Mouse (Mus musculus) thymus, adult 2 months (tissue): ENCODE measurements around the gene Syt7. TPM values are rescaled to one million over a fixed set of nuclear protein-coding genes. Genes with fewer than 3 reads are reported as not detected.

Experiments used
- DNase-seq: peaks from one replicate; pipeline ENCODE4 v3.0.0; 2021
- H3K27ac ChIP-seq: fragments of 200-500 bp; 2 replicates; pipeline ENCODE4 v1.5.1; 2012; ENCODE audit warnings: low read length, control low read depth; ENCODE audit not compliant: control insufficient read depth, insufficient read depth
- H3K27me3 ChIP-seq: fragments of 200-500 bp; 2 replicates; pipeline ENCODE4 v1.6.1; 2012; ENCODE audit warnings: mild to moderate bottlenecking, low read length, moderate library complexity, mixed read lengths; ENCODE audit not compliant: control insufficient read depth, insufficient read depth
- H3K36me3 ChIP-seq: fragments of 200-500 bp; 2 replicates; pipeline ENCODE4 v1.6.1; 2012; ENCODE audit warnings: mild to moderate bottlenecking, low read length, moderate library complexity; ENCODE audit not compliant: control insufficient read depth, insufficient read depth
- H3K4me1 ChIP-seq: fragments of 200-500 bp; replicated peaks from 2 replicates; pipeline ENCODE4 v1.6.1; 2012; ENCODE audit warnings: low read length; ENCODE audit not compliant: control insufficient read depth, insufficient read depth
- H3K4me3 ChIP-seq: fragments of 200-500 bp; 2 replicates; pipeline ENCODE4 v1.5.1; 2012; ENCODE audit warnings: mild to moderate bottlenecking, low read length, control low read depth, moderate library complexity; ENCODE audit not compliant: control insufficient read depth, insufficient read depth
- CTCF ChIP-seq: fragments of 200-500 bp; IDR thresholded peaks from 2 replicates; pipeline ENCODE4 v1.5.1; 2012; ENCODE audit warnings: mild to moderate bottlenecking, control low read depth, low read length, moderate library complexity, borderline replicate concordance; ENCODE audit not compliant: control insufficient read depth, poor library complexity, insufficient read depth; ENCODE audit errors: extremely low read depth
- POLR2A ChIP-seq: fragments of 200-500 bp; IDR thresholded peaks from 2 replicates; pipeline ENCODE4 v1.6.1; 2012; ENCODE audit warnings: mild to moderate bottlenecking, low read length, control low read depth, moderate library complexity; ENCODE audit not compliant: control insufficient read depth, poor library complexity, insufficient read depth; ENCODE audit errors: extremely low read depth
- WGBS: fragments of 180-500 bp; shearing (Covaris S2); methylation state at CpG from one replicate; pipeline ENCODE4 v1.1.7; 2018; 5-methylcytosine and 5-hydroxymethylcytosine counted together
- polyA plus RNA-seq: library from polyadenylated mRNA; depleted of rRNA; stranded (reverse); fragments of >200 nt; gene quantifications from 2 replicates; pipeline ENCODE4 v1.2.3, GENCODE M21; 2012

Syt7 gene
- polyA plus RNA-seq, 1 experiment, result 1.8 TPM

DNA sequence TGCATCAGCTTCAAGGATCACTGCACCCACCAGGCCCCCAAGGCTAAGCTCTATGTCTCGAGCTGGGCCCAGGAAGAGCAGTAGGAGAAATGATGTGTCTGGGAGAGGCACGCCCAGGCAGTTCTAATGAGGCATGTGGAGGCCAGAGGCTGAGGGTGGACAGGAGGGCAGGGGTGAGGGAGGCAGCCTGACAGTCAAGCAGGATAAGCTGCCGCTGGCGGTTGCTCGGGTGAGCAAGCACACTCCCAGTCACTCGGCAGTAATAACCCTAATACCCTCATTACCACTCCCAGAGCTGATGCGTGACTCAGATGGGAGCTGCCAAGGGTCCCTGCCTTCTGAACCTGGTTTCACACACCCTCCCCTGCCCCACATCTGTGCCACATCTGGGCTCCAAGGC is 25.0 kb upstream of the Syt7 start:
- Histone ChIP-seq H3K4me1 (no peaks in the 10 kb centered on the region), H3K36me3 (no peaks in the 10 kb centered on the region), H3K4me3 (no peak overlapping the region), H3K27me3 (no peaks in the 10 kb centered on the region), H3K27ac (no peak overlapping the region)
- DNase-seq, result no peak
- no peak for TF ChIP-seq POLR2A
- no peak for TF ChIP-seq CTCF
- WGBS, result 50% methylated on average over 7 of the region's 7 CpGs

DNA sequence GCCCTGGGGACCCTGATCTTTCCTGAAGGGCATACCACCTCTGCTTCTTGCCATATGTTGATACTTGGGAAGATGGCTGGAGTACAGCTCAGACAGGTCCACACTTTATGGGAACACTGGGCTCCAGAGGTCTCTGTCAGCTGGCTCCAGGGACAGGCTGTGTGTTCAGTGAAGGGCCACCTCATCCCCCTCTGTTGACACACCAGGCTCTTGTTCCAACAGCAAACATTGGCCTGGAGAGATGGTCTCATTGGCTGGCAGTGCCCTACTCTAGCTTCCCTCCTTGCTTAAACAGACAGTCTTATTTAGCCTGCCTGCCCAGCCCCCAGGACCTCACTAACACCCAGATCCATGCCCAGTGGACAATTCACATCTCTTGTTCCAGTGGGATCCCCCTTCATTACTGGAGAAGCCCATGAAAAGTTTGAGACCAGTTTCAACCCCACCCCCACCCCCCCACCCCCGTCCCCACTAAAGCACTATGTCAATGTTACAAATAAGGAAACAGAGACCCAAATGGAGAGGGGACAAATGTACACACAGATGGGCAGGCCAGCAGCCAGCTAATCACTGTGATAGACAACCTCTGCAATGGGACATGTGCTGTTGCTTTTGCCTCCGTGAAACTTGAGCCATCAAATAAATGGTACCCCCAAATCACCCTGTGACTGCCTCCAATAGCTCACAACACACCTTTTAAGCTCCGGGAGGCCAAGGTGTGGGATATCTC is 22.6 kb upstream of the Syt7 start:
- H3K27ac ChIP-seq, result no peak overlapping the region
- H3K4me3 ChIP-seq, result no peak overlapping the region
- H3K27me3 ChIP-seq, result no peaks in the 10 kb centered on the region
- DNase-seq, result no peak
- H3K36me3 ChIP-seq, result no peaks in the 10 kb centered on the region
- no peaks in the 10 kb centered on the region for H3K4me1 ChIP-seq
- TF ChIP-seq POLR2A (no peak), CTCF (no peak)
- 74% methylated on average over 3 of the region's 3 CpGs for WGBS

DNA sequence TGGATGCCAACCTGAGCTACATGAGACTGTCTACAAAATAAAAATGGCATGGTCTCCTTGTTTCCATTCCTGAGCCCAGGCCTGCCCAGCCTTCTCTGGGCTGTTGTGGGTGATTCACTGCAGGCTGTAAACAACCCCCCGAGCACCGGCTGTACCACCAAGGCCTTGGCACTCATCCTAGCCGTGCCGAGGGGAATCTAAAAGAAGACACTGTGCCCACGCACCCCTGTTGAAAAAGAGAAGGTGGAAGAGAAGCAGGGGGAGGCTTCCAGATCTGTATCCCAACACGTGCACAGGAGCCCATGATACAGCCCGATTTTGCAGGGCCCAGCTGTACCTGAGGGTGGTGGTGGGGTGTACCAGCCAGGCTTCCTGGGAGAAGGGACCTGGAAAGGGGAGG is 21.1 kb upstream of the Syt7 start:
- TF ChIP-seq POLR2A (no peak), CTCF (no peak)
- no peak overlapping the region for H3K27ac ChIP-seq
- no peak for DNase-seq
- H3K27me3 ChIP-seq, result no peaks in the 10 kb centered on the region
- H3K36me3 ChIP-seq, result no peaks in the 10 kb centered on the region
- no peaks in the 10 kb centered on the region for H3K4me1 ChIP-seq
- no peak overlapping the region for H3K4me3 ChIP-seq
- 86% methylated on average over 7 of the region's 7 CpGs for WGBS

DNA sequence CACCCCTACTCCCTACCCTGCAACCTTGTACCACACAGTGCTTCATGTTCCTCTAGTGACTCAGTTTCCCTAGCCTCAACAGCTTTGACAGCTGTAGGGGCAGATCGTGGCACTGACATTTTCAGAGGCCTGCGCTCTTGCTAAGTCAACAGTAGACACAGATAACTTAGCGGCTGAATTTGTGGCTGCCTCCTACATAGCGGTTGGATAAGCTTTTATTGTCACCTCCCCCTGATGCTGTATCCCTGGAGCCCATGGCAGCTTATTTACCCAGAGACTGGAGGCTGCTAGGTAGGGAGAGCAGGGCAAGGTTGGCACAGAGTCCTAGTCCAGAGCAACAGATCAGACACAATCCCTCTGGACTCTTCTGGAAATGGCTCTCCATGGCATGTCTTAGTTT is 19.0 kb upstream of the Syt7 start:
- TF ChIP-seq CTCF, result no peak
- TF ChIP-seq POLR2A, result no peak
- H3K27me3 ChIP-seq, result no peaks in the 10 kb centered on the region
- no peak overlapping the region for H3K27ac ChIP-seq
- no peaks in the 10 kb centered on the region for H3K36me3 ChIP-seq
- H3K4me3 ChIP-seq, result no peak overlapping the region
- no peaks in the 10 kb centered on the region for H3K4me1 ChIP-seq
- DNase-seq, result no peak
- 90% methylated on average over 4 of the region's 4 CpGs for WGBS

DNA sequence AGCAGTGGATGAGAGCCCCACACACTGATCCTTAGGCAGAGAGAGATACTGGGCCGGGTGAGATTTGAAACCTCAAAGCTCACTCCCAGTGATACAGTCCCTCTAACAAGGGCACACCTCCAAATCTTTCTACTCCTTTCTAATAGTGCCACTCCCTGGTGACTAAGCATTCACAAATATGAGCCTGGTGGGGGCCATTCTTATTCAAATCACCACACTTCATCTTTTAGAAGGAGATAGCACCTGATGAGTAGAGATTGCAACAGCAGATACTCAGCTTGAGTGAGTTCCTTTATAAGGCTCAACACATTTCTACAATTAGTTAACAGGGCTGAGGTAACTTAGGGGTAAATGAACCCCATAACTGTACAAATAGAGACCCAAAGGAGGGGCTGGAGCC is 15.7 kb upstream of the Syt7 start:
- 85% methylated on average over 1 of the region's 1 CpGs for WGBS
- TF ChIP-seq POLR2A (no peak), CTCF (no peak)
- Histone ChIP-seq H3K4me3 (no peak overlapping the region), H3K27ac (no peak overlapping the region), H3K27me3 (no peaks in the 10 kb centered on the region), H3K4me1 (no peaks in the 10 kb centered on the region), H3K36me3 (no peaks in the 10 kb centered on the region)
- DNase-seq, result no peak

DNA sequence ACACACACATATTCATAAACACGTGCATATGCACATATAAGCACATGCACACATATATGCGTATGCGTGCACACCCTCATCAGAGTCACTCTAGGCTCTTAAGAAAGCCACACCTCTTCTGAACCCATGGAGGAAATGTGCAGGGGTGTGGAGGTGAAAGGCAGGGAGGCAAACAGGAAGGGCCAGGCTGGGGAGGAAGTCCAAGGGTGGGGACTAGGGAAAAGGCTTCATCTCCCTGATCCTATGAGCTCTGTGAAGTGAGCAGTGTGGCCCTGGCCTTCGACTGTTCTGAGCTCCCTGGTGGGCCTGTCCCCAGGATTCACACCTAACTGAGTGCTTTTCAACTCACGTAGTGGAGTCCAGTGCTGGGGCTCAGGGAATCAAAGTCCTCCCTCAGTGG is 13.6 kb upstream of the Syt7 start:
- DNase-seq, result no peak
- no peak overlapping the region for H3K4me3 ChIP-seq
- H3K36me3 ChIP-seq, result no peaks in the 10 kb centered on the region
- no peaks in the 10 kb centered on the region for H3K27me3 ChIP-seq
- TF ChIP-seq POLR2A, result no peak
- TF ChIP-seq CTCF, result no peak
- 59% methylated on average over 5 of the region's 5 CpGs for whole genome bisulfite sequencing
- no peaks in the 10 kb centered on the region for H3K4me1 ChIP-seq
- H3K27ac ChIP-seq, result no peak overlapping the region

DNA sequence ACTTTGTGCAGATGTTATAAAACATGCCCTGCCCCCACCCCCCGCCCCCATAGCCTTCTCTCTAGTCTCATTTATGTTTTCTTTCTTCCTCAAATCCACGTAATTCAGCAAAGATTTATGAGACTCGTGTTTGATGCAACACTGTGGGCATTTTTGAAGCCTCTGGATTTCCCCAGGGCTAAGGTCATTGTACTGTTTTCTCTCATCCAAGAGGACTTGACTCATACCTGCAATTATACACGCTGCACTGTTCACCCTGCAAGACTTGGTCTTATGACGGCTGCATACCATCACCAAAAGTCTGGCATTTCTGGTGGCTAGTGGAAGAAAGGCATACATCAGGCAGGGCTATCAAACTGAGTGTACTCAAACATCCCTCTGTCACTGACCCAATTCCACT is 8.9 kb upstream of the Syt7 start:
- no peak for DNase-seq
- no peak overlapping the region for H3K4me3 ChIP-seq
- WGBS, result 74% methylated on average over 5 of the region's 5 CpGs
- H3K4me1 ChIP-seq, result no peaks in the 10 kb centered on the region
- no peaks in the 10 kb centered on the region for H3K36me3 ChIP-seq
- no peak overlapping the region for H3K27ac ChIP-seq
- H3K27me3 ChIP-seq, result no peaks in the 10 kb centered on the region
- TF ChIP-seq POLR2A (no peak), CTCF (no peak)
